Mouse (Mus musculus): Measurements from ENCODE around the gene Rbfox1. TPM values are rescaled to one million over a fixed set of nuclear protein-coding genes. Genes with fewer than 3 reads are reported as not detected.

The Rbfox1 gene
- polyA plus RNA-seq, 1 experiment: 98.9 TPM

GRCm38 (mm10) chr16:7094181-7094749, 1209.1 kb downstream of the Rbfox1 start:
- no peak for DNase-seq (ENCODE audit: low read depth)
- no peak for TF ChIP-seq CTCF (IDR thresholded peaks at IDR 0.05; ENCODE audit: borderline replicate concordance, extremely low read depth, insufficient read depth, insufficient read length)
- no peak for TF ChIP-seq POLR2A (IDR thresholded peaks at IDR 0.05; ENCODE audit: borderline replicate concordance, extremely low read depth, insufficient read depth, insufficient read length, poor library complexity, severe bottlenecking)

GRCm38 (mm10) chr16:7097071-7097470, 1211.9 kb downstream of the Rbfox1 start:
- no peak for TF ChIP-seq CTCF (IDR thresholded peaks at IDR 0.05; ENCODE audit: borderline replicate concordance, extremely low read depth, insufficient read depth, insufficient read length)
- TF ChIP-seq POLR2A (IDR thresholded peaks at IDR 0.05; ENCODE audit: borderline replicate concordance, extremely low read depth, insufficient read depth, insufficient read length, poor library complexity, severe bottlenecking): no peak
- DNase-seq (ENCODE audit: low read depth): no peak

- no peak for DNase-seq (ENCODE audit: low read depth)
- TF ChIP-seq CTCF (IDR thresholded peaks at IDR 0.05; ENCODE audit: borderline replicate concordance, extremely low read depth, insufficient read depth, insufficient read length) (no peak), POLR2A (IDR thresholded peaks at IDR 0.05; ENCODE audit: borderline replicate concordance, extremely low read depth, insufficient read depth, insufficient read length, poor library complexity, severe bottlenecking) (no peak)
Observed at GRCm38 (mm10) chr16:7097951-7098710, 1213.0 kb downstream of the Rbfox1 start.

GRCm38 (mm10) chr16:7099506-7100300, 1214.5 kb downstream of the Rbfox1 start:
- TF ChIP-seq CTCF (IDR thresholded peaks at IDR 0.05; ENCODE audit: borderline replicate concordance, extremely low read depth, insufficient read depth, insufficient read length): no peak
- no peak for TF ChIP-seq POLR2A (IDR thresholded peaks at IDR 0.05; ENCODE audit: borderline replicate concordance, extremely low read depth, insufficient read depth, insufficient read length, poor library complexity, severe bottlenecking)
- peak; percentile 53 for DNase-seq (ENCODE audit: low read depth)

GRCm38 (mm10) chr16:7102486-7102885, 1217.3 kb downstream of the Rbfox1 start:
- TF ChIP-seq CTCF (IDR thresholded peaks at IDR 0.05; ENCODE audit: borderline replicate concordance, extremely low read depth, insufficient read depth, insufficient read length) (no peak), POLR2A (IDR thresholded peaks at IDR 0.05; ENCODE audit: borderline replicate concordance, extremely low read depth, insufficient read depth, insufficient read length, poor library complexity, severe bottlenecking) (no peak)
- DNase-seq (ENCODE audit: low read depth): no peak

GRCm38 (mm10) chr16:7103301-7103700, 1218.1 kb downstream of the Rbfox1 start:
- DNase-seq (ENCODE audit: low read depth): no peak
- TF ChIP-seq CTCF (IDR thresholded peaks at IDR 0.05; ENCODE audit: borderline replicate concordance, extremely low read depth, insufficient read depth, insufficient read length) (no peak), POLR2A (IDR thresholded peaks at IDR 0.05; ENCODE audit: borderline replicate concordance, extremely low read depth, insufficient read depth, insufficient read length, poor library complexity, severe bottlenecking) (no peak)

- no peak for TF ChIP-seq POLR2A (IDR thresholded peaks at IDR 0.05; ENCODE audit: borderline replicate concordance, extremely low read depth, insufficient read depth, insufficient read length, poor library complexity, severe bottlenecking)
- no peak for TF ChIP-seq CTCF (IDR thresholded peaks at IDR 0.05; ENCODE audit: borderline replicate concordance, extremely low read depth, insufficient read depth, insufficient read length)
- DNase-seq (ENCODE audit: low read depth): peak; percentile 89
Observed at GRCm38 (mm10) chr16:7106450-7107015, 1221.4 kb downstream of the Rbfox1 start.

- no peak for TF ChIP-seq POLR2A (IDR thresholded peaks at IDR 0.05; ENCODE audit: borderline replicate concordance, extremely low read depth, insufficient read depth, insufficient read length, poor library complexity, severe bottlenecking)
- no peak for TF ChIP-seq CTCF (IDR thresholded peaks at IDR 0.05; ENCODE audit: borderline replicate concordance, extremely low read depth, insufficient read depth, insufficient read length)
- no peak for DNase-seq (ENCODE audit: low read depth)
Observed at GRCm38 (mm10) chr16:7115945-7116344, 1230.8 kb downstream of the Rbfox1 start.

- TF ChIP-seq POLR2A (IDR thresholded peaks at IDR 0.05; ENCODE audit: borderline replicate concordance, extremely low read depth, insufficient read depth, insufficient read length, poor library complexity, severe bottlenecking): no peak
- no peak for TF ChIP-seq CTCF (IDR thresholded peaks at IDR 0.05; ENCODE audit: borderline replicate concordance, extremely low read depth, insufficient read depth, insufficient read length)
- DNase-seq (ENCODE audit: low read depth): no peak
Observed at GRCm38 (mm10) chr16:7129591-7129990, 1244.4 kb downstream of the Rbfox1 start.

- TF ChIP-seq CTCF (IDR thresholded peaks at IDR 0.05; ENCODE audit: borderline replicate concordance, extremely low read depth, insufficient read depth, insufficient read length) (no peak), POLR2A (IDR thresholded peaks at IDR 0.05; ENCODE audit: borderline replicate concordance, extremely low read depth, insufficient read depth, insufficient read length, poor library complexity, severe bottlenecking) (no peak)
Observed at GRCm38 (mm10) chr16:7132434-7132833, 1247.3 kb downstream of the Rbfox1 start.

GRCm38 (mm10) chr16:7136971-7137370, 1251.8 kb downstream of the Rbfox1 start:
- peak; percentile 80 for DNase-seq (ENCODE audit: low read depth)
- TF ChIP-seq POLR2A (IDR thresholded peaks at IDR 0.05; ENCODE audit: borderline replicate concordance, extremely low read depth, insufficient read depth, insufficient read length, poor library complexity, severe bottlenecking) (no peak), CTCF (IDR thresholded peaks at IDR 0.05; ENCODE audit: borderline replicate concordance, extremely low read depth, insufficient read depth, insufficient read length) (peak; percentile 64)

More at GRCm38 (mm10) chr16:7132434-7132833, 1247.3 kb downstream of the Rbfox1 start:
- DNase-seq (ENCODE audit: low read depth): no peak

All from brain, embryonic 14.5 days (tissue).